Mouse (Mus musculus) layer of hippocampus, adult 2 months (tissue): ENCODE measurements around the gene Nek5. TPM values are rescaled to one million over a fixed set of nuclear protein-coding genes. Genes with fewer than 3 reads are reported as not detected.

ENCODE experiments used
- DNase-seq, 2 experiments: peaks; one replicate each; pipeline ENCODE4 v3.0.0; 2022; ENCODE audit warnings: low spot score in 2 of 2
- H3K27ac ChIP-seq: fragments of 200-600 bp; 2 replicates; pipeline ENCODE4 v1.8.1; 2022
- H3K4me3 ChIP-seq: fragments of 200-600 bp; 2 replicates; pipeline ENCODE4 v1.8.1; 2022; ENCODE audit warnings: mild to moderate bottlenecking
- CTCF ChIP-seq: fragments of 200-600 bp; conservative IDR thresholded peaks from 2 replicates; pipeline ENCODE4 v1.8.1; 2022; ENCODE audit warnings: antibody characterized with exemption, mild to moderate bottlenecking, moderate library complexity
- long read RNA-seq, 2 experiments: library from polyadenylated mRNA; stranded (forward); transcript quantifications; one replicate each; pipeline ENCODE4 v2.0.0; 2021; ENCODE audit warnings: borderline mapping rate in 2 of 2
- total RNA-seq, 2 experiments: library from RNA; stranded (reverse); gene quantifications; 2 replicates each; pipeline ENCODE4 v1.2.3; 2021

Gene Nek5
- under 1 TPM in 1 of 2 experiments, not detected in 1; 0.61 TPM for total RNA-seq
- long read RNA-seq, experiment 1, result 0 reads
- long read RNA-seq, experiment 2, result 0 reads

DNA sequence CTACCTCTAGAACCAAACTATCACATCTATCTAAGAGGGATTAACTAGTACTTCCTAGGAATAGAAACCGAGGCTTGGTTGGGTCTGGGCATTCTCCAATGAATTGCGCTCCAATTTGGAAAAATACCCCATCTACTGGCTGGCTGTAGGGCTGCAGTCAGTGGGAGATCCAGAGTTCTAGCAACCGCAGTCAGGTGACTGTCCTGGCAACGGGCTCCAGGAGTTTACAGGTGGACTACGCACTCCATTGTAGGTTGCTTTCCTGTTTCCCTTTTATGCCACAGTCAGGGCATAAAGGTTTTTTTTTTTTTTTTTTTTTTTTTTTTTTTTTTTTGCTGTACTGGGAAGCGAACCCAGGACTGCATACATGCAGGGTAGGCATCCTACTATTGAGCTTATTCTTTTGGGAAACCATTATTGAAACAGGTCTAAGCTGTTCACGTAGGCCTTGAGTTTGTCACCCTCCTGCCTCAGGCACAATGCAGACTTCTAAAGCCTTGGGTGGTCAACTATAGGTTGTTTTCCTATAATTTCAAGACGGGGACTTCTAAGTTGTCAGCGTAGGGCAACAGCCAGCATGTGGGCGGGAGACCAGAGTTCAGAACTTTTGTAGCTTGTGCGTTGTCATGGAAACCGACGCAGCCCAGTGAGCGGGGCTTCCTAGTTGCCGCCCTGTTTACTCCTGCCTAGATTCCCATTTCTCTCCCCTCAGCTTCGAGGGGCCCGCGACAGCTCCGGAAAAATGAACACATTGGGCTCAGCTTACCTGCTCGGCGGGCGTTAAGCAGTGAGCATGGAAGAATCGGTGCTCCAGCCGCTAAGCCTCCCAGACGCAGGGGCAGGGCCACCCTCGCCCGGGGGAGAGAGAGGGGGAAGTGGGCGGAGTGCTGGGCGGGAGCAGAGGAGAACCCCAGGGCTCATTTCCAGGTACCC lies at the start of gene Nek5:
TSS of gene Nek5 (minus strand) at position 834 of the 933 bp plus-strand sequence.
- peak in 1 of 2 experiments; percentile 8 for DNase-seq
- Histone ChIP-seq H3K27ac (no peak within 1 kb of the TSS), H3K4me3 (peak within 1 kb of the TSS; percentile 46)
- peak; percentile 71 for TF ChIP-seq CTCF

DNA sequence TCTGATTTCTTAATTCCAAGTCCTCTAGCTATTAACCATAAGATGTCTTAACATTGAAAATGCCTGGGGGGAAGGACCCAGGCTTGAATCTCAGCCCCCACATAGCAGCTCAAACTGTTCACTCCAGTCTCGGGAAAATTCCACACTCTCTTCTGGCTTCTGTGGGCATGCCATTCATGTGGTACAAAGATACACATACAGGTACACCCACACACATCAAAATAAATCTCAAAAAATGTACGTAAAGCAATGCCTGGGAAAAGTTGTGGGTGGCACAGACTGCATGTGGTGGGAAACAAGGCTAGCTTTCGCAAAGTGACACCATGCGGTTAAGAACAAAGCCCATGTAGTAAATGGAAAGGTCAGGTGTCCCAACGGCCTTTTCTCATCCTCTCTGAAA lies 44.3 kb upstream of the Nek5 start:
- TF ChIP-seq CTCF, result no peak
- Histone ChIP-seq H3K4me3 (no peak overlapping the region), H3K27ac (no peak overlapping the region)
- no peak for DNase-seq

DNA sequence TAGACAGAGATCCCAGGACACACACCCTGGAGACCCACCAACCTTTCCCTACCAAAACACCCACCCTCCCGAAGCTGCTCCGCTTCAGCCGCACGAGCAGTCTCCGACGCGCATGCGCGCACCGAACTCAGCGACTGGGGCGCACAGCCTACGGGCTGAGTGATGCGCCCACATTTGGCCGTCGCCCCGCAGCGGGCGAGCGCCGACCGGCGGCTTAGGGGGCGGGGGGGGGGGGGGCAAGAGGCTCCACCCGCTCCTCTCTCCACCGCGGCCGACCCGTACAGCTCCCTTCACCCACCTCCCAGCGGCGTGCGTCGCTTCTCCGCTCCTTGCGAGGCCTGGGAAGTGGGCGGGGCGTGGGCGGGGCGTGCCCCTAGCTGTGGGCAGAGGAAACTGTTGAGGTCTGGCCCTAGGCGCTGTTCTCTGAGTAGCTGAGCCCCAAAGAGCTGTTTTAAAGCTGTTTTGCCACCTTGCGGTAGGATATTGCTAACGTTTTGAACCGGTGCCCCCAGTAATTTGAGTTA lies 41.3 kb upstream of the Nek5 start, which contains the start of gene Nek3:
TSS of gene Nek3 (minus strand) at position 356 of the 524 bp plus-strand sequence.
- peak within 1 kb of the TSS; percentile 90 for H3K27ac ChIP-seq
- DNase-seq, result peak; percentile 76 to 82
- peak; percentile 86 for TF ChIP-seq CTCF

DNA sequence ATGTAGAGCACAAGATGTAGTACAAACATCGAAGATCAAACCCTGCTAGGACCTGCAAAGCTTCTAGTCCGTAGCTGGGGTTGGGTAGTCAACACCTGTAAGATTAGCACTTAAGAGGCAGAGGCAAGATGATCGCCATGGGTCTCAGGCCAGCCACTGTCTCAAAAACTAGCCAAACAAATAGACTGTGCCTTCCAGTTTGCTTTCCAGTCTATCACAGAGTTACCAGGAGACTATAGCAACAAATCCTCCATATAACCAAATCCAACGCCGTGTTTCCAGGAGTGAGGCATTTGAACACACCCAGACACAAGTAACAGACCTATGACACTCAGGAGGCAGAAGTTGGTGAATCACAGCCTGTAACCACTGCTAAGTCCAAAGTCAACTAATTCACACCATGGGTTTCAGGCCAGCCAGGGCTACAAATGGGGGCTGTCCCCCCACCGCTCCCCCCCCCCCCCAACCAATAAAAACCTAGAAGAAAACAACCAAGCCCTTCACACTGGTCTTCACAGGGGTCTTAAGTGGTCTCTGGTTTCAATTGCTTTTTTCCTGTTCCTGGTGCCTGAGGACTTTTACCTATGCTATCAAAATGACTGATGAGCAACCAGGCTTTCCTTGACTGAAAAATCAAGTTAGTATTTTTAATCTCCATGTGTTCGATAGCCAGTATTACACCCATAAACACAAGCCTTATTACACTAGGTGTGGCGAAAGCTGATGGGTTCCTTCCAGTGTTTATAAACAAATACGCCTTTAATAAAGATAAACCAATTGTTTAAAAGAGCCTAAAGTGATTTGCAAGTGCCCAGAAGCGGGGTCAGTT lies 40.6 kb upstream of the Nek5 start:
- Histone ChIP-seq H3K27ac (peak overlapping the region; percentile 90), H3K4me3 (peak overlapping the region; percentile 62)
- DNase-seq, result no peak
- TF ChIP-seq CTCF, result no peak

More for the DNA sequence above, 41.3 kb upstream of the Nek5 start, which contains the start of gene Nek3:
- H3K4me3 ChIP-seq, result peak within 1 kb of the TSS; percentile 62

DNA sequence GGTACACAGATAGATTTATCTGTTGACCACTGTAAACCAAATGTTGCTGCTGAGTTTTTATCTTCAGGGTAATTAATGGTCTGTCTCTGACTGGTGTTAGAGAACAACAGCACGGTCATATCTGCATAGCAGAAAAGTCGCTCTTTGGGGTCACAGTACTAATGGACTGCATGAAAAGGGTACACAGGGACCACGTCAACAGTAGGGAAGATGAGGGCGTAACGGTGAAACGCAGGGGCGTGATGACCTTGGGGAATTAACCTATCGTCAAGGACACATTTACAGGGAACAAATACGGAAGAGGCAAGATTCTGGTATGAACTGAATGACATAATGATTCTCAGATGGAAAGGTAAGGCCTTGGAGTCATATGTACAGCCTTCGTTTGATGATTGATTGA lies 39.6 kb upstream of the Nek5 start:
- no peak overlapping the region for H3K4me3 ChIP-seq
- TF ChIP-seq CTCF, result no peak
- no peak overlapping the region for H3K27ac ChIP-seq
- no peak for DNase-seq

DNA sequence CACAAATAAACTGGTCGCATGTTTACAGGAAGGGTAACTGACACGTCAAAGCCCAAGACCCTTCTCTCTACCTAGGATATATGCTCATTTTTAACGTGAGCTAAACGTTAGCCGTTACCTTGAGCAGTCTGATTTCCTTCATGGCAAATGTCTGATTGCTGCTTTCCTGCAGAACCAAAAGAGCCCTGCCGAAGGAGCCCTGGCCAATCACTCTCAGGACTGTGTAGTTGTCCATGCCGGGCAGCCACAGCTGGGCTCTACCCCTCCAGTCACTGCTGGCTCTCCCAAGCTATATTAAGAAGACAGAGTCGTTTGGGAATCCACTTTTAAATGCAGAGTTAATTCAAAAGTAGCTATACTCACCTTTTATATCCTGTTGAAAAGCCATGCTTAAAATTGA lies 37.4 kb upstream of the Nek5 start:
- no peak for TF ChIP-seq CTCF
- Histone ChIP-seq H3K27ac (no peak overlapping the region), H3K4me3 (no peak overlapping the region)
- DNase-seq, result no peak

DNA sequence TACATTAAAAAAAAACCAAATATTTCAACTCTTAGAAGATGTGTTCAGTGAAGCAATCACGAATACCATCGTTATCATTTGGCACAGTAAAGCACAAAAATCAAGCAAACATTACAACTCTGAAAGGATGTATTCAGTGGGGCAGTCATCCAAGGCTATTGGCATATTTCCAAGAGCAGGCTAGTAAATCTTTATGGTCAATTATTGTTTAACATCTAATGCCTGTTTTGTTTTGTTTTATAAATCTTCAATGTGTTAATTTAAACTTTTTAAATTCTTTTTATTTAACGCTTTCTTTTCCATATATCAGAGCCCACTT lies 25.5 kb upstream of the Nek5 start:
- Histone ChIP-seq H3K4me3 (no peak overlapping the region), H3K27ac (no peak overlapping the region)
- no peak for TF ChIP-seq CTCF
- no peak for DNase-seq

DNA sequence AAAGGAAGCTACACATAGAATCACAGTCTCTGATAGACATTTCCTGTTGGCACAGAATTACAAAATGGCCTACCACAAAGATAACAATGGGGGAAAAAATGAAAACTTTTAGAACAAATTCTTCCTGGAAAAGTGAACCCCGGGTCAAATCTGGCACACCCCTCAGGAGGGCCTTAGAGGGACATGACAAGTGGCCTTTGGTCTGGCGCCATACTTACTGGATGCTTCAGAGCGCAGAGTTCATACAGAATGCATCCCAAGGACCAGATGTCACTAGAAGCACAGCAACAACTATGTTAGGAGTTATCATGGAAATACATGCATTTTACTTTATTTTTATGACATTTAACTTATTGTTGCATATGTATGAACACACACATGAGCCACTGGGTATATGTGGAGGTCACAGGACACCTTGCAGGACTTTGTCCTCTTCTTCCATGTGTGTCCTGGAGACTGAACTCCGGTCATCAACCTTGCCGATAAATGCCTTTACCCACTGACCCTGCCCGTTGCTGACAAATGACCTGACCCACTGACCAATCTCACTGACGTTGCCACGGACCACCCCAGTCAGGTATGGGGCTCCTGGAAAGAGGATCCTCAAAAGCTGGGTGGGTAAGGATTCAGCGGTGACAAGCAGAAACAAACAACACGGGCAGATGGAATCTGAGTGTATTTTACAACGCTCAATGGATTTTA lies 24.9 kb upstream of the Nek5 start:
- Histone ChIP-seq H3K4me3 (no peak overlapping the region), H3K27ac (no peak overlapping the region)
- DNase-seq, result no peak
- TF ChIP-seq CTCF, result no peak

DNA sequence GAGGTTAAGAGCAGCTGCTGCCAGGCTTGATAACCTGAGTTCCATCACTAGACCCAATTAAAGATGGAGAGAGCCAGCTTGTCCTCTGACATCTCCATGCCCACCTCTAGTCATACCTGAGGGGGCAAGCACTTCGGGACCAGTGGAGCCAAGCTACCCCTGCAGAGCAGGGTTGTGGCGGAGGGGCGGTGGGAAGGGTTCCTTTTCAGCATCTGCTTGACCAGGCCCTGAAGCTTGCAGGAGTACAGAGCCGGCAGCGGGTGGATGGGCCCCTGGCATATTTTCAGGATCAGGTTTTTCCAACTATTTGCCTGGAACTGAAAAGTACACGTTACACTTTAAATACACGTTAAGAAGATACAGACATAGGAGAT lies 23.5 kb upstream of the Nek5 start:
- no peak for TF ChIP-seq CTCF
- H3K27ac ChIP-seq, result no peak overlapping the region
- no peak for DNase-seq
- H3K4me3 ChIP-seq, result no peak overlapping the region

DNA sequence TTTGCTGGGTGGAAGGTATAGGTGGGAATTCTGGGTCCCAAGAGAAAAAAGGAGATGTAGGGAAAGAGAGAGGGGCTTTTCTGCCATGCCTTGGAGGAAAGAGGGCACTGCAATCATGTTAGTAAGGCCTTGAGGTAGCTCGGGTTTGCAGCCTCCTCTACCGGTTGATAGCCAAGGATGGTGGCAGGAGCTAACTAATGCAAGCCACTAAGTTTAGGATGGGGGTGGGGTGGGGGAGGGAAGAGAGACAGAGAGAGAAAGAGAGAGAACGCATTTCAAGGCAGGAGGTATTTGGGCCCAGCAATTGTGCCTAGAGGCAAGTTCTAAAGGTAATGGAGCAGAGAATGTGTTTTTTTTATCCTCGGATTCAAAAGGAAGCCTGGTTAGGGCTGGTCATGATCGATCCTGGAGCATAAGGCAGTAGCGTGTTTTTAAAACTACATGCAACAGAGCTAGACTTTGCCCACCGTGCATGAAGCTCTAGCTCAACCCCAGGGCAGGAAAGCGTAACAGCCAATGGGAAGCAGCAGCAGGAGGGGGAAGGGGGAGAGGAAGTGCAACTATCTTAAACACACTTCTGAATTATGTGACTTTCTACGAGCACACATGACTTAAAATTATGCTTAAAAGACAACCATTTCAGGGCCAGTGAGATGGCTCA lies 23.0 kb upstream of the Nek5 start:
- Histone ChIP-seq H3K27ac (no peak overlapping the region), H3K4me3 (no peak overlapping the region)
- no peak for DNase-seq
- TF ChIP-seq CTCF, result no peak

DNA sequence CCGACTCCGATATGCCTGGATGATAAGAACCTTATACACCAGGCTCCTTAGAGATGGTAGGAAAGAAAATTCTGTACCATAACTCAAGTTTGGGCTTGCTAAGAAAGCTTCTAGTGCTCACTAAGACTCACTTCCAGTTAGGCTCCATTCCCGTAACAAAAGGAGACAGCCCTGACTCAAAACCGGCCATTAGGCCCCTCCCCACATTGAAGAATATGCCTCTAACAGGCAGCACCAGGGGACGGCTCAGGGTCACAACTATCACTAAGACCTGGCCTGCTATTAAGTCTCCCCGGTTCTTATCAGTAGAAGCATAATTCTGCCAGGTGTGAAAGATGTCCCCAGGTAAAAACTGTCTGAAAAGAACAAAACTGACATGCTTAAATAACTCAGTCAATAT lies 21.0 kb upstream of the Nek5 start:
- Histone ChIP-seq H3K27ac (no peak overlapping the region), H3K4me3 (no peak overlapping the region)
- DNase-seq, result no peak
- no peak for TF ChIP-seq CTCF
